Mouse (Mus musculus): ENCODE measurements around the gene Kcnn1.

DNA sequence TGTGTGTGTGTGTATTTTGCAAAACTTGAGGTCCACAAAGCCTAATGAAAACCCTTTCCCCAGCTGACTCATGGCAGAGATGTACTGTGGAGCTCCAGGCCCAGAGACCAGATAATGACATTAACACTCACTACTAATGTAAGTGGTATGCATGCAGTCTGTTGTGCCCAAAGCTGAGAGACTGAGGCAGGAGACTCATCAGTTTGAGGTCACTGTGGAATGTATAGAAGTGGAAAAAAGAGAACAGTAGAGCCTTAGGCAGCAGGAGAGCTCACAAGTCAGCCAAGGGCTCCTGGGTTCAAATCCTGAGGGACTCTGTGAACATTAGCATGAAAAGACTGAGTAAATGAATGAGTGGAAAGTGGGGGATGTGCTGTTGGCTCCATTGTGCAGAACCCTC lies 40.5 kb upstream of the Kcnn1 start:
- no peak for TF ChIP-seq GATA1 (IDR thresholded peaks at IDR 0.05; ENCODE audit: borderline replicate concordance, low read length)
- TF ChIP-seq CTCF (IDR thresholded peaks at IDR 0.05; ENCODE audit: low read depth, low read length): no peak
- no peak for TF ChIP-seq TAL1 (conservative IDR thresholded peaks at IDR 0.05; ENCODE audit: low read depth, low read length)
- TF ChIP-seq POLR2AphosphoS5 (IDR thresholded peaks at IDR 0.05; ENCODE audit: insufficient replicate concordance, low read depth, low read length): no peak
- TF ChIP-seq GATA2 (IDR thresholded peaks at IDR 0.05; ENCODE audit: borderline replicate concordance, low read depth, low read length): no peak
